Mouse (Mus musculus) activated CD4-positive, CD25-positive, alpha-beta regulatory T cell (primary cell): ENCODE results near the gene Pea15a. TPM values are rescaled to one million over a fixed set of nuclear protein-coding genes. Genes with fewer than 3 reads are reported as not detected.

ENCODE experiments used
- polyA plus RNA-seq, 2 experiments: library from polyadenylated mRNA; unstranded; fragments of 100-300 nt; shearing (Covaris generic); gene quantifications; one replicate each; pipeline ENCODE4 v1.2.1; 2017

Pea15a gene
- polyA plus RNA-seq = 10 to 100 TPM; 40.7 to 73.2 TPM

GRCm38 (mm10) chr1:172206141-172206917 is at the start of gene Pea15a:
TSS of gene Pea15a (minus strand) at chr1:172206804.

DNA sequence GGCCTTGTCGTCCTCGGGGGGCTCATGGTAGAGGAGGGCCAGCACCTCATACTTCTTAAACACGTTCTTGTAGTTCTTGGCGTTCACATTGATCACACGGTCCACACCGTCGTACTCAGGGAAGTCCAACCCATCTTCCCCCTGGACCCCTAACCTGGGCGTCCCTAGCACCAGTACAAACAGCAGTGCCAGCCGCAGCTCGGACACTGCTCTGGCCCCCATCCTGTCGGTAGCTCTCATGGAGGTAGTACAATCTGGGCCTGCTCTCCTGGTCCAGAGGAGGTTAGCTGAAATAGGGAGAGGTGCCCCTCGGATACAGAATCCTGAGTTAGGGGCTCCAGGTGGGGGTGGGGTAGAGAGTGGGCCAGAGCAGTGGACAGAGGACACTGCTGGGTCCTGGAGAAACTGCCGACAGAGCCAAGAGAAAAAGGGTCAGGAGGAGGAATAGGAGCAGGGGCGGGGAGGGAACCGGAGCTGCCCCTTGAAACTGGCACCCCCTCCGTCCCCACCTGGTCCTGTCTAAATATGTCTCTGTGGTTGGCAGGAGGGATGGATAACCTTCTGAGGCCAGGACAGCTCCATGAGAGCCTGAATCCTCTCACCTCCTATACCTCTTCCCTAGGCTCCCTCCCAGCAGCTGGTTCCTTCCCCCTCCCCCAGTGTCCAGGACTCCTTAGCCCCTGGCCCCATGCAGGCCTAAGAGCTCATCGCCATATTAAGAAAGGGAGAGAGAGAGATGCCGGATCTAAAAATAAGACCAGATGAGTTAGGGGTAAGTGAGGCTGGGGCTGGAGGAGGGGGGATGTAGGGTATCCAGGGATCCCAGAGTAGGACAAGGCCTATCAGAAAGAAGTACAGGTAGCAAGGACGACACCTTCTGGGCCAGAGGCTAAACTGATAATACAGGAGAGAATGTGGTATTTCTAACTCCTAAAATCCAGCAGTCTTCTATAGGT is 13.1 kb upstream of the Pea15a start, which contains the start of gene Casq1:
TSS of gene Casq1 (minus strand) at position 418 of the 956 bp plus-strand sequence.

GRCm38 (mm10) chr1:172147835-172148278 is 58.7 kb downstream of the Pea15a start, which contains the start of gene Dcaf8:
TSS of gene Dcaf8 (plus strand) at chr1:172148084.

Other genes with a start within 250 kb of the Pea15a start
- 1 to 10 TPM in 1 of 2 experiments, under 1 TPM in 1; 0.39 to 6.2 TPM for gene Vangl2, start 178.4 kb downstream of the Pea15a start, polyA plus RNA-seq
- not detected for gene Nhlh1, start 149.2 kb downstream of the Pea15a start, polyA plus RNA-seq
- gene Copa, start 124.3 kb downstream of the Pea15a start, polyA plus RNA-seq = 100 to 1,000 TPM; 141 to 203 TPM
- gene Ncstn, start 124.0 kb downstream of the Pea15a start, polyA plus RNA-seq = 100 to 1,000 TPM in 1 of 2 experiments, 10 to 100 TPM in 1; 99.5 to 121 TPM
- 10 to 100 TPM; 58.1 to 61.7 TPM for gene Pex19, start 80.0 kb downstream of the Pea15a start, polyA plus RNA-seq
- gene Dcaf8, start 58.7 kb downstream of the Pea15a start, polyA plus RNA-seq = 100 to 1,000 TPM; 103 to 111 TPM
- gene Casq1, start 13.1 kb upstream of the Pea15a start, polyA plus RNA-seq = not detected
- not detected for gene Atp1a4, start 51.6 kb upstream of the Pea15a start, polyA plus RNA-seq
- gene Igsf8, start 54.8 kb upstream of the Pea15a start, polyA plus RNA-seq = 10 to 100 TPM; 15.4 to 31.1 TPM
- under 1 TPM; 0.17 to 0.42 TPM for gene Atp1a2, start 91.3 kb upstream of the Pea15a start, polyA plus RNA-seq
- not detected for gene Kcnj9, start 122.5 kb upstream of the Pea15a start, polyA plus RNA-seq
- not detected for gene Kcnj10, start 134.4 kb upstream of the Pea15a start, polyA plus RNA-seq
- 1 to 10 TPM; 6.4 to 6.8 TPM for gene Pigm, start 169.7 kb upstream of the Pea15a start, polyA plus RNA-seq